Mouse (Mus musculus) midbrain, embryonic 15.5 days (tissue): ENCODE measurements around the gene Taar8c. TPM values are rescaled to one million over a fixed set of nuclear protein-coding genes. Genes with fewer than 3 reads are reported as not detected.
"Not testable (repeated sequence)": the region's sequence is repeated elsewhere in the genome, so short reads cannot be mapped to it uniquely, and the experiment has no call there.

Source experiments
- ATAC-seq: fragments of 200-750 bp; cut with Nextera tagmentation; replicated peaks from 2 replicates; pipeline ENCODE4 v1.8.0; 2017; ENCODE audit warnings: moderate TSS enrichment
- H3K27ac ChIP-seq: fragments of 300-500 bp; sonication (generic); 2 replicates; pipeline ENCODE4 v1.5.1; 2015; ENCODE audit warnings: mild to moderate bottlenecking, inconsistent platforms
- H3K27me3 ChIP-seq: fragments of 300-500 bp; sonication (generic); replicated peaks from 2 replicates; pipeline ENCODE4 v1.6.1; 2015; ENCODE audit warnings: inconsistent platforms
- H3K36me3 ChIP-seq: fragments of 300-500 bp; sonication (generic); replicated peaks from 2 replicates; pipeline ENCODE4 v1.6.1; 2015; ENCODE audit warnings: inconsistent platforms
- H3K4me1 ChIP-seq: fragments of 300-500 bp; sonication (generic); 2 replicates; pipeline ENCODE4 v1.6.1; 2015; ENCODE audit warnings: inconsistent platforms
- H3K4me2 ChIP-seq: fragments of 300-500 bp; sonication (generic); 2 replicates; pipeline ENCODE4 v1.6.1; 2015; ENCODE audit warnings: inconsistent platforms, mild to moderate bottlenecking, moderate library complexity
- H3K4me3 ChIP-seq: fragments of 300-500 bp; sonication (generic); 2 replicates; pipeline ENCODE4 v1.5.1; 2015; ENCODE audit warnings: mild to moderate bottlenecking, inconsistent platforms
- H3K9ac ChIP-seq: fragments of 300-500 bp; sonication (generic); 2 replicates; pipeline ENCODE4 v1.6.1; 2015; ENCODE audit warnings: mild to moderate bottlenecking, inconsistent platforms
- H3K9me3 ChIP-seq: fragments of 300-500 bp; sonication (generic); 2 replicates; pipeline ENCODE4 v1.6.1; 2016; ENCODE audit warnings: inconsistent platforms
- WGBS: fragments of 180-500 bp; shearing (Covaris S2); methylation state at CpG from one replicate; pipeline ENCODE4 v1.1.7; 2015; ENCODE audit warnings: mixed read lengths; 5-methylcytosine and 5-hydroxymethylcytosine counted together
- polyA plus RNA-seq: library from polyadenylated mRNA; unstranded; fragments of >200 nt; fragmentation: Nextera tagmentation; extraction: Ambion mirVana; gene quantifications from 2 replicates; pipeline ENCODE4 v1.2.1, GENCODE M21; 2015

Taar8c gene
- polyA plus RNA-seq, 1 experiment from 2014 or later = not detected

DNA sequence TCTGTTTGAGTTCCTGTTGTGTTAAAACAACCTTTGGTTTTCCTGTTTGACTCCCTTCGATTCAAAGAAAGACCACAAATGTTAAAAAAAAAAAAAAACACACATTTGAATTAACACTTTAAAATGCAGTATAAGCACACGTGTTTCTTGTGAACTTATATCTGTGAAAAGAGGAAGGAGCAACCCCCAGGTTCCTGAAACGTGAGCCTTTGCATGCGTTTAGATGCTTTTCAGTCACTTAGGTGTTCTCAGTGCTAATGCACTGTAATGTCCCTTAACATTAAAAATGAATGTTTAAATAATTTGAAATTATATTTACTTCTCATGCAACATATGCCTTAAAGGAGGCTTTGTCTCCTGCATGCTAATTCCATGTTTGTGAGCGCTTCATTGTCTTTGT is 6.0 kb upstream of the Taar8c start:
- no peak overlapping the region for H3K9ac ChIP-seq
- no peak overlapping the region for H3K4me3 ChIP-seq
- no peak overlapping the region for H3K27ac ChIP-seq
- no peaks in the 10 kb centered on the region for H3K27me3 ChIP-seq
- H3K4me2 ChIP-seq = no peak overlapping the region
- no peaks in the 10 kb centered on the region for H3K9me3 ChIP-seq
- H3K36me3 ChIP-seq = no peaks in the 10 kb centered on the region
- H3K4me1 ChIP-seq = no peaks in the 10 kb centered on the region
- ATAC-seq = no peak
- WGBS = 58% methylated on average over 5 of the region's 5 CpGs

DNA sequence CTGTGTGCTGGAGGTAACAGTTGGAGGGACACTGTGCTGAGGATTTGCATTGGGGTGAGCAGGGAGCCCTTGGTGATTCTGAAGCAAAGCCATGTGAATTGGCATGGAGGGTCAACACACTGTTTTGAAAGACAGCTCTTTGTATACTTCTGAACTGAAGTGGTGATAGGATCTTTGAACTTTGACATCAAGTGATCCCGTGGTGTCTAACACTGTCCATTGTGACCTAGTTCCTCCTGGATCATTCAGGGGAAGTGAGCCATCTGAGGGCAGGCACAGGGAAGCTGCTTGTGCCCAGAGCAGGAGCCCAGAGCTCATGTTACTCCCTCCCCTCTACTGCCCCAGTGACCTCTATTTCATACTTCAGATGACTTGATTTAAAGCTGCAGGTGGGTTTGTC is 1.6 kb upstream of the Taar8c start:
- H3K4me2 ChIP-seq, H3K9me3 ChIP-seq, ATAC-seq, H3K27ac ChIP-seq, H3K36me3 ChIP-seq, H3K9ac ChIP-seq, H3K4me1 ChIP-seq, H3K27me3 ChIP-seq, H3K4me3 ChIP-seq: not testable (repeated sequence)
- WGBS = 42% methylated on average over 1 of the region's 1 CpGs

DNA sequence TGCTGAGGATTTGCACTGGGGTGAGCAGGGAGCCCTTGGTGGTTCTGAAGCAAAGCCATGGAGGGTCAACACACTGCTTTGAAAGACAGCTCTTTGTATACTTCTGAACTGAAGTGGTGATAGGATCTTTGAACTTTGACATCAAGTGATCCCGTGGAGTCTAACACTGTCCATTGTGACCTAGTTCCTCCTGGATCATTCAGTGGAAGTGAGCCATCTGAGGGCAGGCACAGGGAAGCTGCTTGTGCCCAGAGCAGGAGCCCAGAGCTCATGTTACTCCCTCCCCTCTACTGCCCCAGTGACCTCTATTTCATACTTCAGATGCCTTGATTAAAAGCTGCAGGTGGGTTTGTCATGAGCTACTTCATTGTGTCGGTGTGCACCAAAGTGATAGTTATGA is 4.7 kb downstream of the Taar8c start:
- ATAC-seq, H3K4me2 ChIP-seq, H3K9ac ChIP-seq, H3K4me3 ChIP-seq, H3K36me3 ChIP-seq, H3K27ac ChIP-seq, H3K27me3 ChIP-seq, H3K9me3 ChIP-seq, H3K4me1 ChIP-seq: not testable (repeated sequence)
- 75% methylated on average over 2 of the region's 2 CpGs for WGBS

DNA sequence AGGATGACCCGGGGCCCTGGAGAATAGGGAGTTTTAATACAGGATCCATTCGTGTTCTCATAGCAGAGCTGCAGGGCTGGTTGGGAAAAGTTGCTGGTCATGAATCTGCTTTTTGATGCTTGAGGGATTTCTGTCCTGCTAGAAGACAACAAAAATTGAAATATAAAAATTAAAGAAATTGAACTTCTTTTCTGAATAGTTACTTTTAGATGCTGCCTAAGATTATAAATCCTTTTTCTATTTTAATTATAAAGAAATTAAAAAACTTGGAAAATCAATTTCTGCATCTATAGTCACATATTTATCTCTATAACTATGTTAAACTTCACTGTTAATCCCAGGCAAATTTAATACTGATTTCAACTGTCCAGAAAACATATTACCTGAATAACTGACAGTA is 9.5 kb downstream of the Taar8c start, which contains the start of gene Taar8b:
Gene Taar8b, minus strand, starts transcription at position 101 of the 400 bp plus-strand sequence.
- Histone ChIP-seq H3K4me1 (no peaks in the 10 kb centered on the region), H3K4me2 (no peak within 1 kb of the TSS), H3K9ac (no peak within 1 kb of the TSS), H3K36me3 (no peaks in the 10 kb centered on the region), H3K27ac (no peak within 1 kb of the TSS), H3K27me3 (no peaks in the 10 kb centered on the region), H3K9me3 (no peaks in the 10 kb centered on the region), H3K4me3 (no peak within 1 kb of the TSS)
- 68% methylated on average over 2 of the region's 2 CpGs for WGBS
- no peak for ATAC-seq

DNA sequence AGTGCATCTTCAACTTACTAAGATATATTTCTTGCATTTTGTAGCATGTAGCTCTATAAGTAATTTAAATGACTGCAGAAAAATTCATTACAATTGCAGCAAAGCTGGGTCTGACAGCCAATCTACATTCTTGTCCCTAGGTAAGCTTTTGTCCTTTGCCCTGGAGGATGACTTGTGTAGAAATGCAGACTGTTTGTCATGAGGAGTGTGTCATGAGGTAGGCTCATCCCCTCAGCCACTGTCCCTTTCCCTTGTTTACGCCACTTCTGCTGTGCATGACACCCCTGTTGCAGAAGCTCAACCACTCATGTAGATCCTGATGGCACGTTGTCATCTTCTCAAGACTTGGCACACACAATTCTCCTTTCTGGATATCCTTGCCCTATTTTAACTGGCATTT is 14.5 kb downstream of the Taar8c start:
- Histone ChIP-seq H3K4me3 (no peak overlapping the region), H3K9ac (no peak overlapping the region), H3K4me2 (no peak overlapping the region), H3K27ac (no peak overlapping the region), H3K4me1 (no peaks in the 10 kb centered on the region), H3K36me3 (no peaks in the 10 kb centered on the region), H3K27me3 (no peaks in the 10 kb centered on the region), H3K9me3 (no peaks in the 10 kb centered on the region)
- no peak for ATAC-seq
- whole genome bisulfite sequencing = 94% methylated on average over 2 of the region's 2 CpGs

DNA sequence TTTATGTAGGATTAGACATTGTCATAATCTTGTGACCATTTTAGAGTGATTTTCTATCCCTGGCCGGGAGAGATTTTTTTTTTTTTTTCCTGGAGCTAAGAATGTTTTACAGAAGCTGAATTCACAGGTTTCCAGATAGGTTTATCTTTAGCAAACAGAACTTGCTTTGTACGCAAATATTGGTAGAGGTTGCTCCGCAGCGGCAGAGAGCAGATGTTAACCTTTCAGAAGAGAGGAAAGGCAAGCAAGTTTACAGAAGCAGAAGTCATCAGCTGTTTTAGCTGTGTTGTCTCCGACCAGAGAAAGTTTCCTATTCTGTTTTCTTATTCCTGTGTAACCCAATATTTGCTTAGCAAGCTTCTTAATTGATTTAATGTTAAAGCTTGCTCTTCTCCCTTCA is 15.2 kb downstream of the Taar8c start:
- H3K9me3 ChIP-seq = no peaks in the 10 kb centered on the region
- no peak overlapping the region for H3K4me3 ChIP-seq
- no peak overlapping the region for H3K27ac ChIP-seq
- H3K4me2 ChIP-seq = no peak overlapping the region
- WGBS = 75% methylated on average over 5 of the region's 5 CpGs
- no peak overlapping the region for H3K9ac ChIP-seq
- H3K4me1 ChIP-seq = no peaks in the 10 kb centered on the region
- ATAC-seq = no peak
- H3K36me3 ChIP-seq = no peaks in the 10 kb centered on the region
- no peaks in the 10 kb centered on the region for H3K27me3 ChIP-seq

DNA sequence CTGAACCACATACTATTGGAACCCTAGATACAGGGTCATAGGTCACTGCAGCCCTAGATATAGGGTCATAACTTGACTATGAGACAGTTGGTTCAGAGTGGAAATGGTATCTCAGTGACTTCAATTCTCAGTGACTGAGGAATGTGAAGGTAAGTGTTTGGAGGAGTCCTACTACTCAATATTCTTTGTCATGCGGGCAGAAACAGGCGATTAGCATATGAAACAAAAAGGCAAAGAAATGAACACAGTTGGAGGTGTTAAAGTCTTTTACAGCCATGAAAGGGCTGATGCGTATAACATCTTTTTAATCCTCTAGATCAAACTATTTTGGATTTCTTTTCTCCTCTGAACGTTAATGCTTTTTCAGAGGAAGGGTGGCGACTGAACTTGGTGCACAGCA is 15.8 kb downstream of the Taar8c start:
- H3K27me3 ChIP-seq = no peaks in the 10 kb centered on the region
- no peak overlapping the region for H3K4me3 ChIP-seq
- H3K4me2 ChIP-seq = no peak overlapping the region
- H3K27ac ChIP-seq = no peak overlapping the region
- H3K9ac ChIP-seq = no peak overlapping the region
- H3K4me1 ChIP-seq = no peaks in the 10 kb centered on the region
- no peaks in the 10 kb centered on the region for H3K36me3 ChIP-seq
- ATAC-seq = no peak
- 38% methylated on average over 5 of the region's 5 CpGs for WGBS
- no peaks in the 10 kb centered on the region for H3K9me3 ChIP-seq

DNA sequence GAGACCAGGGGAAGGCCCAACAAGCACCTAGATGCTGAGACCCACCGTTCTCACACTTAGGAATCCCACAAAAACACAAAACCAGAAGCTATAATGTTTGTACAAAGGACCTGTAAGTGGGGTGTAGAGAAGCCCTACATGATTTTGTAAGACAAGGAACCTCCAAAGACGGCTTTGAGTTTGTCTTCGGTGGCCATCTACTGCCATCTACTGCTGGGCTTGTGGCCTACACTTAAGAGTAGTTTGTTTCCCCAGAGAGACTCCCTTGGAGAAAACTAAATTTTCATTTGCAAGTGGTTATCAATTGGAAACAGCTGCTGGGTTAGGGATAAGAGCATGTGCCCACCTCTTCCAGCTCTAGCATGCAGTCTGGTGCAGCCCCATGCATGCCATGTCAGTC is 21.5 kb downstream of the Taar8c start:
- H3K4me1 ChIP-seq = no peaks in the 10 kb centered on the region
- H3K9me3 ChIP-seq = no peaks in the 10 kb centered on the region
- H3K4me2 ChIP-seq = no peak overlapping the region
- H3K27ac ChIP-seq = no peak overlapping the region
- ATAC-seq = no peak
- no peaks in the 10 kb centered on the region for H3K36me3 ChIP-seq
- no peak overlapping the region for H3K4me3 ChIP-seq
- no peak overlapping the region for H3K9ac ChIP-seq
- 43% methylated on average over 3 of the region's 3 CpGs for WGBS
- H3K27me3 ChIP-seq = no peaks in the 10 kb centered on the region

DNA sequence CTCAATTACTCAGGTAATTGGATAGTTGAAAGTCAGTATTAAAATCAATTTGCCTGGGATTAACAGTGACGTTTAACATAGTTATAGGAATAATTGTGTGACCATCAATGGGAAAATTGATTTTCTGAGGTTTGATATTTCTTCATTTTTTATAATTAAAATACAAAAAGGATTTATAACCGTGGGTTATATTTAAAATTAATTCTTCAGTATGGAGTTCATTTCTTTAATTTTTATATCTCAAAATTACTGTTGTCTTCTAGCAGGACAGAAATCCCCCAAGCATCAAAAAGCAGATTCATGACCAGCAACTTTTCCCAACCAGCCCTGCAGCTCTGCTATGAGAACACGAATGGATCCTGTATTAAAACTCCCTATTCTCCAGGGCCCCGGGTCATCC is 25.5 kb downstream of the Taar8c start, which contains the start of gene Taar8a:
Gene Taar8a, plus strand, starts transcription at position 301 of the 400 bp plus-strand sequence.
- not testable (repeated sequence) for H3K4me3 ChIP-seq, H3K4me1 ChIP-seq, H3K27me3 ChIP-seq, H3K4me2 ChIP-seq, H3K9ac ChIP-seq, ATAC-seq, H3K27ac ChIP-seq, H3K9me3 ChIP-seq, H3K36me3 ChIP-seq
- WGBS = 79% methylated on average over 2 of the region's 4 CpGs

DNA sequence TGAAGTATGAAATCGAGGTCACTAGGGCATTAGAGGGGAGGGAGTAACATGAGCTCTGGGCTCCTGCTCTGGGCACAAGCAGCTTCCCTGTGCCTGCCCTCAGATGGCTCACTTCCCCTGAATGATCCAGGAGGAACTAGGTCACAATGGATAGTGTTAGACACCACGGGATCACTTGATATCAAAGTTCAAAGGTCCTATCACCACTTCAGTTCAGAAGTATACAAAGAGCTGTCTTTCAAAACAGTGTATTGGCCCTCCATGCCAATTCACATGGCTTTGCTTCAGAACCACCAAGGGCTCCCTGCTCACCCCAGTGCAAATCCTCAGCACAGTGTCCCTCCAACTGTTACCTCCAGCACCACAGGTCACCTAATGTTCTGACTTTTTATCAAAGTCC is 27.0 kb downstream of the Taar8c start:
- not testable (repeated sequence) for H3K27me3 ChIP-seq, H3K9ac ChIP-seq, ATAC-seq, H3K4me2 ChIP-seq, H3K9me3 ChIP-seq, H3K27ac ChIP-seq, H3K36me3 ChIP-seq, H3K4me3 ChIP-seq, H3K4me1 ChIP-seq
- 50% methylated on average over 2 of the region's 2 CpGs for WGBS

DNA sequence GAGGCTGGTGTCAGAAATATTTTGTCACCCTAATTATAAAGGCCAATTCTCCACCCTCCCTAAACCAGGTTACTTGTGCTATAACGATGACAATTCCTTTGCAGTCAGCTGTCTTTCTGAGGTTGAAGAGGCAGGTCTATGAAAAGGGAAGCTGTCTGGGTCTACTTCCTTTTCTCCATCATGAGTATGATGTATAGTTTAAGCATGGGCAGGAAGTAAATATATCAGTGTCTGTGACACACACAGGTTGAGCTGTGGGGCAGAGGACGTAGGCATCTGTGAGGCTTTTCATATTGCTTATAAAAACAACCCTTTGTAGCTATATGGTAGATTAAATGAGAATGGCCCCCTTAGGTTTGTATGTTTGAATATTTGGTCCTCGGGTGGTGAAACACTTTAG is 42.7 kb downstream of the Taar8c start:
- no peaks in the 10 kb centered on the region for H3K27me3 ChIP-seq
- no peak overlapping the region for H3K27ac ChIP-seq
- no peak for ATAC-seq
- 85% methylated on average over 3 of the region's 3 CpGs for WGBS
- no peak overlapping the region for H3K4me2 ChIP-seq
- no peak overlapping the region for H3K4me3 ChIP-seq
- no peaks in the 10 kb centered on the region for H3K9me3 ChIP-seq
- H3K9ac ChIP-seq = no peak overlapping the region
- no peaks in the 10 kb centered on the region for H3K36me3 ChIP-seq
- no peaks in the 10 kb centered on the region for H3K4me1 ChIP-seq

DNA sequence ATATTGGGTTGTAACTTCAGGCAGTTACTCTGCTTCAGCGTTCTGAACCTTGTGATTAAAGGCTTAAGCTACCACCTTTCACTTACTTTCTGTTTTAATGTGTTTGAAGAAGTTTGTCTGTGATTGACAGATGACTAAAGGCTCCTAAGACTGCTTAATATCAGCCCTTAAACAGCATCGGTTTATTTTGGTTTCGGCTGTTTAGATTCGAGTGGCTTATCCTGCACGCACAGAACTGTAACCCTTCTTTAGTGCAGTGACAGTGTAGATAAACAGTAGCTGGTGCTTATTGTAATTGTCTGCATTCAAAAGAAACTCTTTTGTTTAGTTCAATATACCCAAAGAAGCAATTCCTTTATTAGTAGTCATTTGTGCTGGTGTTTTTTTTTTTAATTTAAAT is 49.7 kb downstream of the Taar8c start:
- no peak overlapping the region for H3K27ac ChIP-seq
- no peak for ATAC-seq
- H3K9me3 ChIP-seq = no peaks in the 10 kb centered on the region
- no peak overlapping the region for H3K4me3 ChIP-seq
- no peak overlapping the region for H3K9ac ChIP-seq
- H3K27me3 ChIP-seq = no peaks in the 10 kb centered on the region
- 69% methylated on average over 5 of the region's 5 CpGs for WGBS
- H3K4me2 ChIP-seq = no peak overlapping the region
- no peaks in the 10 kb centered on the region for H3K36me3 ChIP-seq
- no peaks in the 10 kb centered on the region for H3K4me1 ChIP-seq
